Mouse (Mus musculus): ENCODE results near the gene Pde8b.

DNA sequence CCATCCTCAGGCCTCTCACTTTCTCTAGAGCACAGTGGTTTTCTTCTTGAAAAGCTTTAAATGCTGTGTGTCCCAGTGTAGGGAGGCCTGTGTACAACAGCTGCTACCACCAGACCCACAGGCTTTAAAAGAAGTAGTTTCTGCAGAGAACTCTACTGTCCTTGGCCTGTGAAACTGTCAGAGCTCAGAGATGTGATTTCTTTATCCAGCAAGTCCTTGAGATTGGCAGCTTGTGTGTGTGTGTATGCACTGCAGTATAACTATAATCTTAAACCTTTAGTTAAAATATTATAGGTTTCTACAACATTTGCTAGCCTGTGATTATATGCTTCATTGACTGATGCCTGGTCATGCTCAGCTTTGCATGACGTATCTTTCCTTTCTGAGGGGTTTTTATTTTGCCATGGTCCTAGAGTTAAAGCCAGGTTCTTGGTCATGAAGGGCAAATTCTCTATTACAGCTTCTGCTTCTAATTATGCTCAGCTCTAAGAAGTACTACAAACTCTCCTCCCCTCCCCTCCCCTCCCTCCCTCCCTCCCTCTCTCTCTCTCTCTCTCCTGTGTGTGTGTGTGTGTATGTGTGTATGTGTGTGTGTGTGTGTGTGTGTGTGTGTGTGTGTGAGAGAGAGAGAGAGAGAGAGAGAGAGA lies 194.3 kb downstream of the Pde8b start:
- TF ChIP-seq CTCF (IDR thresholded peaks at IDR 0.05; ENCODE audit: borderline replicate concordance, extremely low read depth, insufficient read depth, insufficient read length): no peak
- TF ChIP-seq POLR2A (IDR thresholded peaks at IDR 0.05; ENCODE audit: borderline replicate concordance, extremely low read depth, insufficient read depth, insufficient read length, poor library complexity, severe bottlenecking): no peak

All from brain, embryonic 14.5 days (tissue).